Mouse (Mus musculus) erythroblast, embryonic 14.5 days (primary cell): ENCODE measurements around the gene Nasp. TPM values are rescaled to one million over a fixed set of nuclear protein-coding genes. Genes with fewer than 3 reads are reported as not detected.

Experiments
- H3K27me3 ChIP-seq: 2 replicates; pipeline ENCODE4 v1.6.1; 2012; ENCODE audit warnings: inconsistent platforms; ENCODE audit not compliant: control insufficient read depth
- H3K36me3 ChIP-seq: 2 replicates; pipeline ENCODE4 v1.6.1; 2012; ENCODE audit warnings: mild to moderate bottlenecking, inconsistent platforms; ENCODE audit not compliant: control insufficient read depth
- H3K4me1 ChIP-seq: 2 replicates; pipeline ENCODE4 v1.6.1; 2012; ENCODE audit warnings: inconsistent platforms; ENCODE audit not compliant: control insufficient read depth
- H3K4me3 ChIP-seq: replicated peaks from 2 replicates; pipeline ENCODE3; 2012; ENCODE audit warnings: moderate library complexity, mild to moderate bottlenecking, inconsistent platforms
- H3K9me3 ChIP-seq: 2 replicates; pipeline ENCODE4 v1.6.1; 2012; ENCODE audit warnings: low read length, inconsistent platforms, mixed read lengths; ENCODE audit not compliant: control insufficient read depth
- GATA1 ChIP-seq: IDR thresholded peaks from 2 replicates; pipeline ENCODE4 v1.6.1; 2012; ENCODE audit warnings: low read length, inconsistent platforms, mixed read lengths
- TAL1 ChIP-seq: IDR thresholded peaks from 3 replicates; pipeline ENCODE4 v1.6.1; 2012; ENCODE audit warnings: low read length, inconsistent platforms, mixed read lengths
- polyA plus RNA-seq: library from polyadenylated mRNA; stranded (reverse); fragments of >175 nt; gene quantifications from 2 replicates; pipeline ENCODE4 v1.2.3, GENCODE M21; 2012

Gene Nasp
- polyA plus RNA-seq, 1 experiment: 1.6 TPM

DNA sequence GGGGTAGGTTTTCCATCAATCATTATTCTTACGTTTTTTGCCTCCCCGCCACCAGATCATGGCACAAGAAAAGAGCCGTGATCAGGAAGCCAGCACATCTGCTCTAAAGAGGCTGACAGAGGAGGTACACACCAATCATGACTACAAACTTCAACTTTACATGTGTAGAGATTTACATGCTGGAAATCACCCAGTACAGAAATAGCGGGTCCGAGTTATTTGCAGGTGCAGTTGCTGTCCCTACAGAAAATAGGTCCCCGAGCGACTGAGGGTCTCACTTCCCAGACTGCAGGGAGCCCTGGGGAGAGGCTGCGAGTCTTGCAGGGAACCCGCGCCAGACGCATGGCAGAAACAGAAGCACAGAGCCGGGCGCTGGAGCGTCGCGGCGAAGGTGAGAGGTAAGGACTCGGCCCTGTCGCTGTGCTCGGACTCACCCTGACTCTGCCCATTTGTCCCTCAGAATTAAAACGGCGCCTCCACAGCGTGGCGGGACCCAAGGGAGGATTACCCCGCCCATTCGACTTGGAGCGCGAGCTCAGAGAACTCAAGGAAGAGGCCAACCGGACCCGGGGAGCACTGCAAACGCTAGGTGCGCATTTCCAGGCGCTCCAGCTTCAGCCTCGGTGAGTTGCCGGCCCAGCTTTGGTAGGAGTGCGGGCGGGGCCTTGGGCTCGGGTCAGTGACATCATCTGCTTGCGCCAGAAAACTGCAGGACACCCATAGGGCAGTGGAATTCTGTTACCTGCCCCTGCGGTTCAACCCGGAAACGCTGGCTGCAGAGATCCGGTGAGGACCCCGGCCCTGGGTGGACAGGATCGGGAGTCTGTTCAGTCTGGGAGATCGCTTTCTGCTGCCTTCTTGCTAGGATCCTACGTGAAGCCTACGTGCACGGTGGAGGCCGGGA lies 30.5 kb downstream of the Nasp start:
- H3K9me3 ChIP-seq: no peaks in the 10 kb centered on the region
- H3K36me3 ChIP-seq: peaks cover 66% of the 10 kb centered on the region
- peaks cover 38% of the 10 kb centered on the region for H3K4me1 ChIP-seq
- peak overlapping the region; percentile 88 for H3K4me3 ChIP-seq
- no peaks in the 10 kb centered on the region; the same call in 1 of the 2 replicates for H3K27me3 ChIP-seq
- TF ChIP-seq GATA1 (no peak), TAL1 (no peak)

DNA sequence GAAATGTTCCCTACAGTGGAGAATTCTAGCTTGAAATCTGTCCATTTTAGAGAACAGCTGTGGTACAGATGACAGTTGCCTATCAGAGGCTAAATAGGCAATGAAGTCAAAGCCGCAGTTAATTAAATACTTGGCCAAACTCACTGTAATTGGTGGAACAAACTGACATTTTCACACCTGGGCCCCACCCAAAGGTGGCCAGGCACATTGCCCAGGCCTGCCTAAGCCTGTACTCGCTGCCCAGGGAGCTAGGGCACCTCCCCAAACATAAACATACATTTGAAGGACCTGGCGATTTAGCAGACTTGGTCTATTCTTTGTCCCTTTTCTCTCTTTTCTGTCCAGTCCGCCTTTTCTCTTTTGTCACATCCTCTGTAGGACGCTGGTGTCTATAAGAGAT lies 31.4 kb downstream of the Nasp start, which contains the start of gene Ccdc17:
Gene Ccdc17 (plus strand): TSS at position 276 of the 400 bp plus-strand sequence.
- TF ChIP-seq TAL1: no peak
- Histone ChIP-seq H3K4me1 (peaks cover 40% of the 10 kb centered on the region), H3K9me3 (no peaks in the 10 kb centered on the region), H3K27me3 (no peaks in the 10 kb centered on the region; the same call in 1 of the 2 replicates), H3K4me3 (peak within 1 kb of the TSS; percentile 88), H3K36me3 (peaks cover 66% of the 10 kb centered on the region)

DNA sequence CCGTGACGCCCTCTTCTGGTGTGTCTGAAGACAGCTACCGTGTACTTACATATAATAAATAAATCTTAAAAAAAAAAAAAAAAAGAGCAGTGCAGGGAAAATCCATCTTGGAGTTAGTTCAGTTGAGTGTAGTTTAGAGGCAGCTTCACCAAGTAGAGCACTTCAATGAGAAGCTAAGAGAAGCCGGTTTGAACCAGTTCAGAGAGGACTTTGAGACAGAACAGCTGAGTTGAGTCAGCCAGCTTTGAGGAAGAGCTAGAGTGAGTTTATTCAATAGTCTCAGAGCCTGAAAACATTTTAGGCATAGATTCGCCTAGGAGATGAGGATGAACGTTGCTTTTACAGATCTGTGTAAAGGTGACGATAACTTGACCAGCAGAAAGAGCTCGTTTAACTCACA lies 31.9 kb downstream of the Nasp start:
- peaks cover 40% of the 10 kb centered on the region for H3K4me1 ChIP-seq
- no peak overlapping the region for H3K4me3 ChIP-seq
- TF ChIP-seq TAL1: no peak
- no peak for TF ChIP-seq GATA1
- no peaks in the 10 kb centered on the region for H3K9me3 ChIP-seq
- H3K36me3 ChIP-seq: peaks cover 66% of the 10 kb centered on the region
- no peaks in the 10 kb centered on the region; the same call in 1 of the 2 replicates for H3K27me3 ChIP-seq

DNA sequence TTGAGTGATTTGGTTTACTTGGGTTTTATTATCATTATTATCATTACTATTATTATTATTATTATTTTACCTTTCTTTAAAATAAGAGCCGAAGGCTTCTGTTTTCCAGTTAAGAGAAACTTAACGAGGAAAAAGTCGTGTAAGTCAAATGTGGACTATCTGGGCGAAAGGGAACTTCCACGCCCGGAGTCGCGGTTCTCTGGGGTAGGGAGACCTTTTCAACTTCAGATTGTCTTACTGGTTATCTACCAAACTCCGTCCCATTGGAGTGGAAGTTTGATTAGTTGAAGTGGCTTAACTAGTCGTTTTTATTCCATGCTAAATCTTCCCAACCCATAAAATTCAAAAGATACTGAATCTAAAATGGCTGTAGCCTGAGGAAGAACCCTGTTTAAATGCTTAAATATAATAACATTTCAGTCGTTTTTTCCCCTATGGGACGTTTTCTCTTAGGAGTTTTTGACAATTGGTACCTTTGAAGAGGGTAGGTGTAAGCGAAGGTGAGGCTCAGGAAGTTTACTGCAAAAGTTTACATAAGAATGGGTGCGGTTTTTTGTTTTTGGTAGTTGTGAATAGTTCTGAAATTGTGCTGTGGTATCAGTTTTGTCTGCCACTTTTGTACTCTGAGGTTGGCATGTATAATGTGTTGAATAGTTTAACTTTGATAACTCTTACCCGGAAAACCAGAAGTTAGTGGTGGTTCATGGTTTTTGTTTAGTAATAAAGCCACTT lies 69.4 kb downstream of the Nasp start:
- Histone ChIP-seq H3K27me3 (no peaks in the 10 kb centered on the region), H3K4me3 (peak overlapping the region; percentile 67)
- no peak for TF ChIP-seq TAL1
- TF ChIP-seq GATA1: no peak

DNA sequence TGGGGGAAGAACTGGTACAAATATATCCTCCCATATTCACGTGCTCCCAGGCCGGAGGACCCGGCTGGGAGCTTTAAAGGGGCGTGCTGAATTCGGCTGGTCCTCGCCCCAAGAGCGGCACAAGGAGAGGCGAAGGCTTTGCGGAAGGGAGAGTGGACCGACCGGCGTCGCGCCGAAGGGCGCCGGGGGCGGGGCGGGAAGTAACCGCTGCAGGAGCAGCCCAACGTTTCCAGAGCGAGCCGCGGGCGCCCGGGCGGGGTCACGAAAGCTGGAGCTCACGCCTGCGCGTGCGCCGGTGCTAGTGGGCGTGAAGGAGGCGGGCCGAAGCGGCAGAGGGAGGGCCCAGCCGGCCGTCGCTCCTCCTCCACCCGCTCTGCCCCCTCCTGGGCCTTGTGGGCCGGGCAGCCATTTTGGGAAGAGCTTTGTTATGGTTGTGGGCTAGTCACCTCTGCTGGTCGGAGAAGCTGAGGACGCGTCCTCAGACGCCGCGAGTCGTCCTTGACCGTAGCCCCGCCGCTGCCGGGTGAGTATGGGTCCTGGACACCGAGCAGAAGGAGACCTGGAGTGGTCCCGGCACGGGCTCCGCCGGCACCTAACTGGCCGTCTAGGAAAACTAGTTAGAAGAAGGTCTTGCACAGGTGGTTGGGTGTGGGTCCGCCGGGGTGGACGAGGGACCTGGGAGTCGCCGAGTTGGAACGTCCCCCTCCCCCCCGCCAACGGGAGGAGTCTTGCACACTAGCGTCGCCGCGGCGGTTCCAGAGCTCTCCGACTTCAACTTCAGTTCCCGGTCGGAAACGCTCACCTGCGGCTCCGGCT lies 70.2 kb downstream of the Nasp start, which contains the start of gene Gpbp1l1:
Gene Gpbp1l1 (plus strand): TSS at position 353 of the 816 bp plus-strand sequence.
- Histone ChIP-seq H3K27me3 (no peaks in the 10 kb centered on the region), H3K9me3 (no peaks in the 10 kb centered on the region), H3K36me3 (peaks cover 31% of the 10 kb centered on the region), H3K4me1 (peaks cover 44% of the 10 kb centered on the region), H3K4me3 (peak within 1 kb of the TSS; percentile 67)
- TF ChIP-seq TAL1 (no peak), GATA1 (no peak)

More for the DNA sequence above, 69.4 kb downstream of the Nasp start:
- Histone ChIP-seq H3K9me3 (no peaks in the 10 kb centered on the region), H3K36me3 (peaks cover 27% of the 10 kb centered on the region), H3K4me1 (peaks cover 46% of the 10 kb centered on the region)

DNA sequence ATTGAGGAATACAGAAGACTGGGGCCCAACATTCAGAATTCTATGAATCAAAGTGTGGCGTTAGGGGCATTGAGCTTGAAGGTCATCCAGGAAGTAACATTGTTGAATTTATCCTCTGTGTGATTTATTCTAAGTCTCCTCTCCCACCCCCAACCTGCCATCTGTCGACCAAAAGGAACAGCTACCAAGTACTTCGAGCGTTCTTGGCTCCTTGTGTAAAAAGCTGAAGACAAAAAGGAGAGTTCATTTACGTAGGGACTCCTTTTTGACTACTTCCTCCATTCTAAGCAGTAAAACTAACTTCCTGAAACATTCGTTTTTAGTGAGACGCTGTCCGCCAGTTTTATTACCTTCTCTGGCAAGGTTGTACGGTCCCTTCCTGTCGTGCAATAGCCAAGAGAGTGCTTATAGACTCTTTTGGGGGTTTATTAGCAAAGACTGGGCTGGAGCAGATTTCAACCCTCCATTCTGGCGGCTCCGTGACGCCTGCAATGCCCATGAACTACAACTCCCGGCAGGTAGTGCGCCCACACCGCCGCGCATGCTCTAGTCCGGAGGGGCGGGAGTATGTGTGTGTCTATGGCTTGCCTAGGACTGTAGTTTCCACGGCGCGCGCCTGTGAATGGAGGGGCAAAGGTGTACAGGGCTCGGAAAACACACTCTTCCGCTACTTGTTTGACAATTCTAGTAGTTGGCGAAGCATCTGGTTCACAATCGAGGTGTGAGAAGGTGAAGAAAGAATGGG lies 71.0 kb downstream of the Nasp start:
- Histone ChIP-seq H3K36me3 (peaks cover 30% of the 10 kb centered on the region), H3K4me3 (peak overlapping the region; percentile 67), H3K27me3 (no peaks in the 10 kb centered on the region), H3K4me1 (peaks cover 38% of the 10 kb centered on the region), H3K9me3 (no peaks in the 10 kb centered on the region)
- no peak for TF ChIP-seq GATA1
- no peak for TF ChIP-seq TAL1

DNA sequence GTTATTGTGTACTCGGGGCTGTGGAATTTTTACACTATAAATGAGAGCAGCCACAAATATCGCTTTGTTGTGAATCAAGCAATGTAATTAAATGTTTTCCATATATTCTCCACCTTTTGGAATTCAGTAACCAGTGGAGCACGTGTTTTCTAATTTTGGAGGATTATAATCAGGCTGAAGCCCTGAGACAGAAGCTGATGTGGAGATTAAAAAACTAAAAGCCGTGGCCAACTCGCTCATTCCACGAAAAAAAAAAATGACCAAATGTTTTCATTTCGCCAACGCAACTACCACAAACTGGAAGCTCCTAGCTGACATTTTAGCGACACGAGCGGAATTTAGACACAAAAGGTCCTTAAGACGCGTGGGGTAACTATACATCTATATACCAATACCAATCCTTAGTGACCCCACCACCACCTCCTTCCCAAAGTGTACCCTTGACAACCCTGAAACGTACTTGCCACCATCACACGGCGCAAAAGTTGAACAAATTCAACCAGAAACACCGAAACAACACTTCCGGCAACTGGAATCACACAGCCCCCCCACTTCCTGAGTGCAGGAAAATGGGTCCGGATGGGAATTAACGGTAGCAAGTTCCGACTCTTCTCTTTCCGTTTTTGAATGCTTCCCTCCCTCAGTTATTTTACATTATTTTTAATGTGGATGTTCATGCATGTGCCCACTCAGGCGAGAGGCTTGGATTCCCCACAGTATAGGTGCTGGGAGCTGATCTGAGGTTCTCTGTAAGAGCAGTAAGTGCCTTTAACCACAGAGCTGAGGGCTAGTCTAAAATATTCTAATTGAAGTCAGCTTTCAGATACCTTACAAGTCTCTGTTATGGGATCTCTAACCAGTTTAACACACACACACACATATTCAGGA lies 72.1 kb downstream of the Nasp start, which contains the start of gene Tmem69:
Gene Tmem69 (minus strand): TSS at position 524 of the 888 bp plus-strand sequence.
- no peaks in the 10 kb centered on the region for H3K9me3 ChIP-seq
- peaks cover 35% of the 10 kb centered on the region for H3K4me1 ChIP-seq
- H3K4me3 ChIP-seq: peak within 1 kb of the TSS; percentile 67
- no peaks in the 10 kb centered on the region for H3K27me3 ChIP-seq
- H3K36me3 ChIP-seq: peaks cover 36% of the 10 kb centered on the region
- TF ChIP-seq GATA1 (0 out of 2 replicates have a peak, but pooled peaks have one; percentile 16), TAL1 (no peak)
